Mouse (Mus musculus) macrophage (primary cell): ENCODE data around the gene Gm45753. TPM values are rescaled to one million over a fixed set of nuclear protein-coding genes. Genes with fewer than 3 reads are reported as not detected.

Source experiments
- H3K27ac ChIP-seq: fragments of 350-480 bp; formaldehyde crosslinking; 2 replicates; pipeline ENCODE4 v1.9.0; 2021
- H3K36me3 ChIP-seq: fragments of 350-480 bp; formaldehyde crosslinking; 2 replicates; pipeline ENCODE4 v1.9.0; 2021; ENCODE audit errors: inconsistent target
- H3K4me3 ChIP-seq: fragments of 350-480 bp; formaldehyde crosslinking; 2 replicates; pipeline ENCODE4 v1.9.0; 2021; ENCODE audit errors: inconsistent target
- H3K79me2 ChIP-seq: fragments of 350-480 bp; formaldehyde crosslinking; 2 replicates; pipeline ENCODE4 v1.9.0; 2021; ENCODE audit errors: inconsistent target
- WGBS: methylation state at CpG from one replicate; pipeline ENCODE4 v1.1.7; 2026; ENCODE audit warnings: inconsistent platforms; ENCODE audit not compliant: missing documents; 5-methylcytosine and 5-hydroxymethylcytosine counted together
- polyA plus RNA-seq: library from polyadenylated mRNA; stranded (reverse); fragments of 250-400 nt; gene quantifications from 3 replicates; pipeline ENCODE4 v1.2.4, GENCODE M21; 2018; ENCODE audit warnings: inconsistent platforms

The Gm45753 gene
- polyA plus RNA-seq, 1 experiment from 2014 or later: 0.13 TPM

DNA sequence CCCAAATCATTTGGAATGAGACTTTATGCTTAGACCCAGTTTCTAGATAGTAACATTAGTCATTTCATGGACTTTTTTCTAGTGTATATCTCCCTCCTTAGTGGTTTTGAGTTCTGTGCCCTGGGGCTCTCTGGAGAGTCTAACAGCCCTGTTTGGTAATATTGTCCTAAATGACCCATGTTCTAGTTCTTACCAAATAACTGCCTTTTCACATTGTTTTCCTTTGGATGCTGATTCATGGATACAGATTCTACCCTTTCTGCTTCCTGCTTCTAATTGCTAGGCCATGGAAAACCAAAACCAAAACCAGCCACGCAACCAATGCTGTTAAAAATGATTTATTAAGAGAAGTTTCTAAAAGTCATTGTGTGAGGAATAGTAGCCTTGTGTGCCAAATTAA, 2.8 kb downstream of the Gm45753 start:
- Histone ChIP-seq H3K79me2 (no peaks in the 10 kb centered on the region), H3K36me3 (peaks cover 56% of the 10 kb centered on the region), H3K27ac (no peak overlapping the region), H3K4me3 (no peak overlapping the region)
- 100% methylated on average over 1 of the region's 1 CpGs for WGBS

DNA sequence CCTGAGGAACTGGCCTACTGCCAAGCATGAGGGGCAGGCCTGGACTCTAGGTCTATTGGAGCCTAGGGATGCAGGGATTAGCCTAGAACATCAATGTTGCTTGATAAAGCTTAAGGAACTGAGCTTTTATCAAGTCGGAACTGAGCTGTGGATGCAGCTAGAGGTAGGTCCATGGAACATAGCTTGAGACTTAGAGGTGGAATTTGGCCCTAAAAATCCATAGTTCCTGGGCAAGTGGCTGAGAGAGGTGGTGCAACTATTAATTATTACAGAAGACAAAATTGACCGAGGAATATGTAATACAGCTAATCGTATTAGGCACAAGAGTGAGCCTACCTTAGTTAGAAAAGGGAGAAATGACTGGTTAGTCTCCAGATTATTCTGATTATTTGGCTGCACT, 3.9 kb downstream of the Gm45753 start:
- H3K27ac ChIP-seq: no peak overlapping the region
- H3K79me2 ChIP-seq: no peaks in the 10 kb centered on the region
- WGBS: 94% methylated on average over 3 of the region's 3 CpGs
- no peak overlapping the region for H3K4me3 ChIP-seq
- H3K36me3 ChIP-seq: peaks cover 45% of the 10 kb centered on the region

DNA sequence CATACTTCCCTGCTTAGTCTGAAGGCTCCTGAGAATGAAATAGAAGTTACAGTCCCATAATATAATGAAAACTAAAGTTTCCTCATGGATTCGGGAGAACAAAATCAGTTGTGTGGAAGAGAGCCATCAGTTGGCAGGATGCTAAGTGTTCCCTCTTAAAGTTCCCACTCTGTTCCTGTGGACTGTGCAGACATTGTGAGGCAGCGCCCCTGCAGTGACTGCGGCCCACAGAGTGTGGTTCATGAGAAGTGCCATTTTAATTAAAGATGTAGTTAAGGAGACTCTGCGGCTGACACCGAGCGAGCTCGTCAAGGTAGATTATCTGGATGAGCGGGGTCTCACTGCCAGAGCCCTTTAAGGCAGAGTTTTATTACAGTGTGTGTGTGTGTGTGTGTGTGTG, 5.9 kb downstream of the Gm45753 start:
- Histone ChIP-seq H3K4me3 (no peak overlapping the region), H3K36me3 (peaks cover 30% of the 10 kb centered on the region), H3K79me2 (no peaks in the 10 kb centered on the region), H3K27ac (no peak overlapping the region)
- WGBS: 99% methylated on average over 8 of the region's 8 CpGs

DNA sequence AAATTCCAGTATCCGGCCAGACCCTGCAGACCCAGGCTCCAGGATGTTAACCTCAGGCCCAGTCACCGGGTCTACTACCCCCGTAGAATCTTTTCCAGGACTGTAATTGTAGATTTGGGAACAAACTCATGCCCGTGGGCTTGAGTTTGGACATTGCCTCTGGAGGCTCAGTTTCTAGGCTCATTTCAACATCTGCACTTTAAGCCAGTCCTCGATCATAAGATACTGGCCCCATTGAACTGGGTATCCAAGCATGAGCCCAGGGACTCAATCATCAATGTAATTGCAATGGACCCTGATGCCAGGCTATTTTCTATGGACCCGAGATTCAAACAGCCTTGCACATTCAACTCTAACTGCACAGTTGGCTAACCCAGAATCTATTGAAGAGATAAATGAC, 13.0 kb downstream of the Gm45753 start:
- WGBS: 96% methylated on average over 6 of the region's 6 CpGs
- no peak overlapping the region for H3K27ac ChIP-seq
- no peaks in the 10 kb centered on the region for H3K79me2 ChIP-seq
- H3K36me3 ChIP-seq: no peaks in the 10 kb centered on the region
- H3K4me3 ChIP-seq: no peak overlapping the region

DNA sequence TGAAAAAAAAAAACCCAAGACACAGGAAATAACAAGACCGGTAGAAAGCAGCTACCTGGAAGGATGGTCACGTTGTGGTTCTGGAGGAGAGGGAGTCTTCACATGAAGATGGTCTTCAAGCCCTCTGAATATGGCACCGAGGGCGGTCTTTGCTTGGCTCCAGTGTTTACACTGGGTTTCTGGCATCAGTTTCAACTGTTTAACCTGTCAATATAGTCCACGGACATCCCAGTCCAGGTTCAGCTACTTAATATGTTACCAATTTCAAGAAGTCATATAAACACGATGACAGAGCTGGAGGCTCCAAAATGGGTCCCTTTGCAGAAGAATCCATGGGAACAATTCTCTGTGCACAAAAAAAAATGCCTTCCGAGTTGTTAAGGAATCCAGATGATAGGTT, 13.6 kb downstream of the Gm45753 start, which contains the start of gene Klkb1:
Gene Klkb1, minus strand, starts transcription at position 173 of the 400 bp plus-strand sequence.
- Histone ChIP-seq H3K79me2 (no peaks in the 10 kb centered on the region), H3K4me3 (no peak within 1 kb of the TSS), H3K36me3 (no peaks in the 10 kb centered on the region), H3K27ac (no peak within 1 kb of the TSS)
- WGBS: 90% methylated on average over 7 of the region's 7 CpGs

DNA sequence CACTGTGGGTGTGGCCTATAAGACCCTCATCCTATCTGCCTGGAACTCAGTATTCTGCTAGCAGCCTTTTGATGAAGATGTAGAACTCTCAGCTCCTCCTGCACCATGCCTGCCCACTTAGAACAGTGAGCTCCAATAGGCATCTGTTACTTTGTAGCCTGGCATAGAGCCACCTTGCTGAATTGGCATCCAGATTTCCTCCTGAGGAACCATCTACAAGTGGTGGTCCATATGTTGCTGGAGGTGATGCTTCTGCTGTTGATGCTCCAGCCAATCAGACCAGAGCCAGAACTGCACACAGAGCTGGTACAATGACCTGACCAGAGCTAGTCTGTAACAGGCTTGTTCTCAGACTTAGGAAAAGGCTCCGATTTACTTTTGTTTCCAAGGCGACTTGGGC, 16.5 kb downstream of the Gm45753 start:
- 94% methylated on average over 2 of the region's 2 CpGs for WGBS
- H3K27ac ChIP-seq: no peak overlapping the region
- no peaks in the 10 kb centered on the region for H3K36me3 ChIP-seq
- H3K4me3 ChIP-seq: no peak overlapping the region
- no peaks in the 10 kb centered on the region for H3K79me2 ChIP-seq

DNA sequence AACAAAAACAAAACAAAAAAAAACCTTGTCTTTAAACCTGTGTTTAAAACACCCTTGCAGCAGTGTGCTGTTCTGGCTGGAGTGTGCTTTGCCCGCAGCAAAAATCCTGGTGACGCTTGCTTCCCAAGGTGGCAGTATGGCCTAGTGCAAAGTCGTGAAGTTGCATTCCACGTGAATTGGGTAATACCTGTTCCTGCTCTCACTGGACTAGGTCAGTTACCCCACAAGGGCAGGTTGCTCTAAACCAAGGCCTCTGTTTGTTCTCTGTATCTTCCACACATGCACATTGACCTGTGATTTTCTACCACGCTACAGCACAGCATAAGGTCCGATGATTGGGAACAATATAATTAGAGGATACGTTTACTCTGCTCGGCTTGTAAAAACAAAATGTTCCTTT, 26.6 kb downstream of the Gm45753 start:
- H3K4me3 ChIP-seq: no peak overlapping the region
- H3K79me2 ChIP-seq: no peaks in the 10 kb centered on the region
- H3K36me3 ChIP-seq: no peaks in the 10 kb centered on the region
- 88% methylated on average over 8 of the region's 8 CpGs for WGBS
- no peak overlapping the region for H3K27ac ChIP-seq

DNA sequence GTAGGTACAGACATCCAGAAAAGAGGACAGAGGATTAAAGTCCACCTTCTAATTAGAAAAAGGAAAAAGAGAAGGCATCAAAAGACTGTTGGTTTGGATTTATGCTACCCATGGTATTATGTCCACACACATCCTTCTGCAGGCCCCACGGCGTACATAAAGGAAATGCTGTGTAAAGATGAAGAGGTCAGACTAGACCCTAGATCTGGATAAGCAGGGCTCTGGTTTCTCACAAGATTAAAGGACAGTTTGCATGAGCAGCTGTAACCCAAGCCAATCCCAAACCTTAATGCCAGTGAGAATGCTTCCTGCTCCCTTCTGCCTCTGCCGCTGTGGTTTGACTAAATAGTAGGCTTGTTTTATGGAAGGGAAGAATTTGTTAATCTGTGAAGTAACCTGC, 30.8 kb downstream of the Gm45753 start:
- Histone ChIP-seq H3K4me3 (no peak overlapping the region), H3K79me2 (no peaks in the 10 kb centered on the region)
- 76% methylated on average over 3 of the region's 3 CpGs for WGBS

DNA sequence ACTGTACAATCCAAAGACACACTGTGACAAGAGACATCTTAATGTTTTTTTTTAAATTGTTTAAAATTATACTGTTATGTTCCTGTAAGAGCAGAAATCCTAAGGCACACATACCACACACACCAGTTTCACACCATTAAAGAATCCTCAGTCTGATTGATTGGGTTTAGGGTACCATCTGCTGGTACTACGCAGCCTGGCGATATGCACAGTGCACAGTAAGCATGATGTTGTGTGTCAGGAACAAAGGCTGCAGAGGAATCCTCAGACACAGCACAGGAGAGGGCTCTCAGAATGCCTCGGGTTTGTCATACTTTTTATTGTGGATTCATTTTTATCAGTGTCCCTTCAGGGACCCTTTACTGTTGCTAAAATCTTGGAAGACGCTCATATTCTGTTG, 33.9 kb downstream of the Gm45753 start:
- no peaks in the 10 kb centered on the region for H3K79me2 ChIP-seq
- H3K27ac ChIP-seq: no peak overlapping the region
- H3K4me3 ChIP-seq: no peak overlapping the region
- no peaks in the 10 kb centered on the region for H3K36me3 ChIP-seq
- 98% methylated on average over 4 of the region's 4 CpGs for WGBS

More for the DNA sequence above, 30.8 kb downstream of the Gm45753 start:
- H3K36me3 ChIP-seq: no peaks in the 10 kb centered on the region
- no peak overlapping the region for H3K27ac ChIP-seq

DNA sequence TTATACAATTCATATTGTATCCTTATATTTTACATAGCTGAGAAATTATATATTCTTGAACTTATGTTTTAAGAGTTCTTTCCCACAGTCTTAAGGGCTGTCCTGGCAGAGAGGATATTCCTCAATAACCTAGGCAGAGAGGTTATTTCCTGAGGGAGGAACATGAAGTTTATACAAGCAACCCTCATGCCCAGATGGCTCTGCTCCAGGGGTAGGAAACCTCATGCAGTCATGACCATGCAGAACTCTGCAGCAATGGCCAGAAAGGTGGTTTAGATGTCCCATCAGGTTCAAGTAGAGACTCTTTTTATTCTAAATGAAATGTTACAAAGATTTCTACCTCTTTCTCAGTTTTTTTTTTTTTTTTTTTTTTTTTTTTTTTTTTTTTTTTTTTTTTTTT, 39.2 kb downstream of the Gm45753 start:
- no peaks in the 10 kb centered on the region for H3K36me3 ChIP-seq
- H3K4me3 ChIP-seq: no peak overlapping the region
- H3K79me2 ChIP-seq: no peaks in the 10 kb centered on the region

DNA sequence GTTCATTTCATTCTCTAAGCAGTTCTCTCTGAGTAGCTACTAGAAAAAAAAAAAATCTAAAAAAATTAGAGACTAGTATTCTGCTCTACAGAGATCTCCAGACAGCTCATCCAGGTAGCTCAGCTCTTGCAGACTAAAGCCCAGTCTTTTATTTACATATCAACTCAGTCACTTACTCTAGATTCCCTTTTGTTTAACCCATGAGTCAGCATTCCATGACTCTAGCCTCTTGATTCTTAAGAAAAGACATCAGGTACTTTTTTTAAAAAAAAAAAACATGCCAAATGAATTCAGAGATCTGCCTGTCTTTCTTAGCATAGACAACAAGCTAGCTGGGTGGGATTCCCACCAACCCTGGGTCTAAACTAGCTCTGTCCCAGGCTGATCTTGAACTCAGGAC, 39.8 kb downstream of the Gm45753 start:
- Histone ChIP-seq H3K4me3 (no peak overlapping the region), H3K27ac (no peak overlapping the region), H3K79me2 (no peaks in the 10 kb centered on the region), H3K36me3 (no peaks in the 10 kb centered on the region)

More for the DNA sequence above, 39.2 kb downstream of the Gm45753 start:
- H3K27ac ChIP-seq: no peak overlapping the region

DNA sequence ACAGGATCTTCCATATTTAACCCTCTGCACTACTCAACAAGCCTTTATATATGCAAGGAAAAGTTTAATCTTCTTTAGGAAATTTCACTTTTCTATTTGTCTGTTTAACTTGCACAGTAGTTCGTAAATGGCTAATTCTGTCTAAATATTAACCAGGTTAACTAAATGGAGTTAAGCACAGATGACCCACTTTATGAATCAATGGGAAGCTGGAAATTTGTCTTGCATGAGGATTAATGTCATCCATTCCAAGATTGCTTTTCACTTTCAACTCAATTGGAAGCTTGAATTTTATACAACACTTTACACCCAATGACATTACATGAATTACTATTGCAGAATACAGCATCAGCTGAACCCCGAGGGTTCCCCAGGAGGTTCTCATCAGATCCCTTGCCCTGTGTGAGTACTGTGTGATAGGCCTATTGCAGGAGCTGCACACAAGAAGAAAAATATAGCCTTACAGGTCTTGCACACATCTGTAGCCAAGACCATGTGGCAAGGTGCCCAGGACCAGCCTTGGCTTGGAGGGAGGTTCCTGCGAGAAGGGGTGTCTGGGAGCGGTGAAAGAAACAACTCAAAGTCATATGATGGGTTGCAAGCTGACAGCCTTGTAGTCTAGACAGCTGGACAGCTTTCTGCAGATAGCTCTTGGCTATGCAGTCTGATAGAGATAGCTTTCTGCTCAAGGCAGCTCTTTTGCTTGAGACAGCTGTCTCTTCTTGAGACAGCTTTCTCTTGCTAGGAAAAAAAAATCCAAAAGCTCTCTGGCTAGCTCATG, 40.5 kb downstream of the Gm45753 start:
- H3K79me2 ChIP-seq: no peaks in the 10 kb centered on the region
- H3K27ac ChIP-seq: no peak overlapping the region
- no peaks in the 10 kb centered on the region for H3K36me3 ChIP-seq
- no peak overlapping the region for H3K4me3 ChIP-seq
- 92% methylated on average over 4 of the region's 4 CpGs for WGBS

DNA sequence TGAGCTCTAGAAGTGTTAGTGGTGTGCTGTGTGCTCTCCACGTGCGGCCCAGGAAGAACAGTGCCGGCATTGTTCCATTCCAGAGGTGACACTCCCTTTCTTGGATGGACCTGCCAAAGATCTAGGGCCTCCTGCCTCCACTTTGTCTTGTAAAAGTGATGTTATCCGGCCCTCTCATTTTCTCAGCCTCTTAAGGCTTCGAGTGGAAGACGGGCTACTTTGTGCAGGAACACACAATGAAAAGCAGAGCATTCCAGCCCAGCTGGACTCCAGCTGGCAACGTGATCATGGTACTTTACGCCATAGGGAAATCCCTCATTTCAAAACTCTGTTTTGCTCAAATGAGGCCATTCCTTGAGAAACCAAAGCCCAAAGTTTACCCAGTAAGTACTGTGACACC, 41.3 kb downstream of the Gm45753 start:
- no peak overlapping the region for H3K27ac ChIP-seq
- H3K36me3 ChIP-seq: no peaks in the 10 kb centered on the region
- H3K79me2 ChIP-seq: no peaks in the 10 kb centered on the region
- WGBS: 92% methylated on average over 8 of the region's 8 CpGs
- no peak overlapping the region for H3K4me3 ChIP-seq

DNA sequence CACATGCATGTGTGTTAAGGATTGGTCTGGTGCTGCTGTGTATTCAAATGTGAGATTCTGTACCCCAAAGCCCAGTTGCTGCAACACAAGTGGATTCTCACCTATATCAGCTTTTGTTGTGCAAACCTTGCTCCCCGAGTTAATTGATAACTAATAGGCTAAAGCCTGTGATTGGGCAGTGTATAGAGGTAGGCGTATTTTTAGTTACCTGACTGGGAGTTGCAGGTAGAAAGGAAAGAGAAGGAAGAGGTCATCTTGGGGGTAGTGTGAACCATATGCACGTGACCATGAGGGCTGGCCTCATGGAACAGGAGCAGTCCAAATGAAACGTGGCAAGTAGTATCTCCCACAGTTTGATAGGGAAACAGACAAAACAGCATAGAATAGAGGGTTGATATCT, 43.3 kb downstream of the Gm45753 start:
- 79% methylated on average over 4 of the region's 4 CpGs for WGBS
- Histone ChIP-seq H3K27ac (no peak overlapping the region), H3K79me2 (no peaks in the 10 kb centered on the region), H3K4me3 (no peak overlapping the region), H3K36me3 (no peaks in the 10 kb centered on the region)

DNA sequence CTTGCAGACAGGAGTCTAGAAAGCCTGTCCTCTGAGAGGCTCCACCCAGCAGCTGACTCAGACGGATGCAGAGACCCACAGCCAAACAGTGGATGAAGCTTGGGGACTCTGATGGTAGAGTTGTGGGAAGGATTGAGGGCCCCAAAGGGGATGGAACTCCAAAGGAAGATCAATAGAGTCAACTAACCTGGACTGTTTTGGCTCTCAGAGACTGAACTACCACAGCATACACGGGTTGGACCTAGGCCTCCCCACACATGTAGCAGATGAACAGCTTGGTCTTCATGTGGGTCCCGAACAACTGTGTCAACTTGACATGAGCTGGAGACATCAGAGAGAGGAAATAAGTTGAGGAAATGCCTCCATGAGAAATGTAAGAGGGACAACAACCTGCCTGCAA, 45.4 kb downstream of the Gm45753 start:
- H3K36me3 ChIP-seq: no peaks in the 10 kb centered on the region
- no peak overlapping the region for H3K27ac ChIP-seq
- H3K79me2 ChIP-seq: no peaks in the 10 kb centered on the region
- 83% methylated on average over 3 of the region's 3 CpGs for WGBS
- no peak overlapping the region for H3K4me3 ChIP-seq

DNA sequence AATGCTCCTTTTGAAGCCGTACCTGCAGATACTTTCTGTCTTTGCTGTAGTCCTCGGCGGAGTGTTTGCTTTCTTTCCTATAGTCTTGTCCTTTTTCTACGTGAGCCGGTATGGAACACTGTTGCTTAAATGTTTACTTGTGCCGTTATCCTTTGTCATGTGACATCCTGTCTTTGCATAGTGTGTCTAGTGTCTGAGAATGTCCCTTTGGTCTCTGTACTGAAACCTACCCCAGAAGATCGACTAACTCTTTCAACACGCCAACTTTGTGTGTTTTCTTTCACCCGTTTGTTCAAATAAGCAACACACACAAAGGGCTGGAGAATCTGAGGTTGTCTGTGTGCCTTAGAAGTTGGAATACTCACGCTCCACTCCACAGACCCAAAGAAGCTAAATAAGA, 46.3 kb downstream of the Gm45753 start, which contains the start of gene F11:
Gene F11, minus strand, starts transcription at position 112 of the 400 bp plus-strand sequence.
- H3K27ac ChIP-seq: no peak within 1 kb of the TSS
- no peaks in the 10 kb centered on the region for H3K79me2 ChIP-seq
- H3K4me3 ChIP-seq: no peak within 1 kb of the TSS
- no peaks in the 10 kb centered on the region for H3K36me3 ChIP-seq
- 71% methylated on average over 10 of the region's 10 CpGs for WGBS
